Mouse (Mus musculus) left cerebral cortex, adult 11 months (tissue): ENCODE measurements around the gene Morn4.

Experiments
- DNase-seq: peaks from one replicate; pipeline ENCODE4 v3.0.0; 2022; ENCODE audit warnings: low spot score

Gene Morn4

DNA sequence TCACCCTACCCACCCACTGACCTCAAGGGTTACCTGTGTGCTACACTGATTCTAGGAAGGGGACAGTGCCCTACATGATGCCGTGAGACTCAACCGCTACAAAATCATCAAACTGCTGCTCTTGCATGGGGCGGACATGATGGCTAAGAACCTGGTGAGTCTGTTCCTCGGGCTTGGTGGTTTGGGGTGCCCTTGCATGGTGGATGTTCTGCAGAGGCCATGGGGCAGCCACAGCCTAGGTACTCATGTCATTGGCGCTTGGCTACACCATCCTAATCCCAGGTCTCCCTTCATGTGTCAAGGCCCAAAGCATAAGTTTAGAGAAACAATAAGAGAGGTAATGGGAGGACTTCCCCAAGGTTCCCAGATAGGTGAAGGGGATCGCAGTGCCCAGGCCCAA, 42.2 kb downstream of the Morn4 start:
- DNase-seq = no peak

- no peak for DNase-seq
These were observed 47.8 kb downstream of the Morn4 start for GRCm38 (mm10) chr19:42038310-42038709.

- DNase-seq = no peak
These were observed 48.9 kb downstream of the Morn4 start for GRCm38 (mm10) chr19:42037167-42037702.

DNA sequence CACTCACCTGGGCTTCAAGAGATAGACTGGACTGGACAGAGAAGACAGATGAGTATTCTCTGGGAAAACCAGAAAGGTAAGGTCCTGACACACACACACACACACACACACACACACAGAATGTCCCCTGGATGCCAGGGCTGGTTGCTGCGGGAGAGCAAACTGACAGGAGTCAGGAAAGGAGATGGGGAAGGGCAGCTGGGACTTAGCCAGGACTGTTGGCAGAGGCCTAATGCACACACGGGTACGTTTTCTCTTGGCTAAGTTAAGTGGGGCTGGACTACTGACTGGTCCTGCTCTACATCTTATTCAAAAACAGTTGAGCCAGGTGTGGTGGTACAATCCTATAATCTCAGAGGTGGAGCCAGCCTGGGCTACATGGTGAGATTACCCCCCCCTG, 49.8 kb downstream of the Morn4 start:
- no peak for DNase-seq

DNA sequence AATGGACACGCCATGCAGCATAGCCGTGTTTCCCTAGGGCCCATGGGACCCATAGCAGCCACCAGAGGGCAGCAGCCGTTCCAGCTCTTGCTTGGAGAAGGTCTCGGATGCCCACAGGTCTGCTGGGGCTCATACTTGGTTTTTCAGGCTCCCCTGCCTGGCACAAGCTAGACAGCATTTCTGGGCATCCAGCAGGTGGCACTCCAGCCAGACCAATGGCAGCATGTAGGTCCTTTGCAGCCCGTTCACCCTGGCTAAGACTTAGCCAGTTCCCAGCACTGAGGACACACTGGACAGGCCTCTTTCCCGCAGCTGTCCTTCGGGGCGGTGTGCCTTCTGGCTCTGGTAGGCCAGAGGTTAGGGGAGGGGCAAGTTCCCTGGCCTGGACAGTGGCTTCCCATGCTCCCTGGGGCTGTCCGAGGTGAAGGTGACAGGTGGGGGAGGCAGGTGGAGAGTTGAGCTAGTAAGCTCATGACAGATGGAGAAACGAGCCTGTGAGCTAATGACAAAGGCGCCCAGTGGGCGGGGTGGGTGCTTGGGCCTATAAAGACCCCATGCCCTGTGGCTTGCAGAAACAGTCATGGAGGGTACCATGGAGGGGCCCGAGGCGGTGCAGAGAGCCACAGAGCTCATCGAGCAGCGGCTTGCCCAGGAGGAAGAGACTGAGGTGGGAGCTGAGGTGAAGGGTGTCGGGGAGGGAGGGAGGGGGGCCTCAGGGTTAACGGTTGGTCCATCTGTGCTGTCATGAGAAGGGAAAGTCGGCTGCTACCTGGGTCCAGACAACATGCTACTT, 50.5 kb downstream of the Morn4 start, which contains the start of gene Ankrd2:
Gene Ankrd2, plus strand, starts transcription at position 545 of the 793 bp plus-strand sequence.
- peak; percentile 57 for DNase-seq

GRCm38 (mm10) chr19:42034881-42035455, 51.2 kb downstream of the Morn4 start:
- no peak for DNase-seq

DNA sequence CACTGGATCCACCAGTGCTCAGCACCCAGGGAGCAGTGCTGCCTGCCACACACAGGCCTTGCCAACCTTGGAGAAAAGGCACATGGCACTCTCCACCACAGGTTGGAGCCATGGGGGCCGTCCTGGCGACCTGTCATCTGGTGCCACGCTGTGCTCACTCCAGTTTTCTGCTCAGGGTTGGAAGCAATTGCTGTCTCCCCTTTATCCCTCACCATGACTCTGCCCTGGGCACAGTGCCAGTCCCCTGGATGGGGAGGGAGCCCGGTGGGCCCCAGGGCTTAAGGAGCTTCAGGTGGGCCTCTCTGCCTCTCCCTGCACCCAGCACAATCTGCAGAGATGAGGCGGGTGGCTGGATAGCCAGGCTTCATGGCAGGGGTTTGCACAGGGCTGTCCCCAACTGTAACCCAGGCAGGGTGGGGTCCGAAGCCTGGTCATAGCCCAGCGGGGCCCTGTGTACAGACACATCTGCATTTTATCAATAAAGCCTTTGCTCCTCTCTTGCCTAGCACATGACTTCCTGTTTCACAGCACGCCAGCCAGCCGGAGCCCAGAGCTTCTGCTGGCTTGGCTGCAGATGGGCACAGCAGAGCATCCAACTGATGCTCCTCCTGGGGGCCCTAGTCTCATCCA, 51.9 kb downstream of the Morn4 start:
- DNase-seq = no peak

- DNase-seq = no peak
These were observed 52.5 kb downstream of the Morn4 start for GRCm38 (mm10) chr19:42033611-42034010.

- DNase-seq = no peak
These were observed 55.0 kb downstream of the Morn4 start for GRCm38 (mm10) chr19:42031112-42031511.

DNA sequence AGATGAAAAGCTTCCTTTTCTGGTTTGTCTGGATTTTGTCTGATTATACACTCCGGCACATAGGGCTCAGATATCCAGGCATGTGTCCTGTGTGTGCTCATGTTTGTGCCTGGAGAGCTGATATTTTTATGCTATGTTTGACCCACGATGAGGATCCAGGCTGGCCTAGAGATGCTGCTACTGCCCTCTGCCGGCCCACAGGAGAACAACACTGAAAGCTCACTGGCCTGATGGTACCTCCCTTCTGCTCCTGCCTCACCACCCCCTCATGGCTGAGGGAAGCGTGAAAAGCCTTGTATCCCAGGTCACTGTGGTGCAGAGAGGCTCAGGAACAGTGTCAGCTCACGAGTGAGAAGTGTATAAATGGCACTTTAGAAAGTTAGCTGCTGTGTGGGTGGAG, 60.0 kb downstream of the Morn4 start:
- DNase-seq = peak; percentile 77
